Mouse (Mus musculus): ENCODE results near the gene Prcp.
"Not testable (repeated sequence)": the region's sequence is repeated elsewhere in the genome, so short reads cannot be mapped to it uniquely, and the experiment has no call there.

The Prcp gene

DNA sequence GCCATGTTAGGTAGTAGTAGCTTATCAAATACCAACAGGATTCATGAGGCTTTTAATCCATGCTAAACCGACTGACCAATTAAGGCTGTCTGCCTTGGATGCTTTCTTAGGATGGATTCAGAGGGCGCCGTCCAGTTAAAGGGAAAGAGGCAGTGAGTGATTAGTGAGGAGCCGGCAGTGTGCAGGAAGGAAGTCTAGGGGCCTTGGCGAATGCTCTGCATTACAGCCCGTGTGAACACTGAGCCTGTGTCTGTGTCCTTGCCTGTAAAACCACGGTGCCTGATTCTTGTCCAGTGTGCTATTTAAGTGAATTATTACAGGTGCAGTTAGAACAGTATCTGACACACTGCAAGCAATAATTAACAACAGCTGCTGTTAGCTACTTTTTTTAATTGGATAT lies 104.5 kb downstream of the Prcp start:
- not testable (repeated sequence) for DNase-seq (ENCODE audit: low spot score in 2 of 2)

DNA sequence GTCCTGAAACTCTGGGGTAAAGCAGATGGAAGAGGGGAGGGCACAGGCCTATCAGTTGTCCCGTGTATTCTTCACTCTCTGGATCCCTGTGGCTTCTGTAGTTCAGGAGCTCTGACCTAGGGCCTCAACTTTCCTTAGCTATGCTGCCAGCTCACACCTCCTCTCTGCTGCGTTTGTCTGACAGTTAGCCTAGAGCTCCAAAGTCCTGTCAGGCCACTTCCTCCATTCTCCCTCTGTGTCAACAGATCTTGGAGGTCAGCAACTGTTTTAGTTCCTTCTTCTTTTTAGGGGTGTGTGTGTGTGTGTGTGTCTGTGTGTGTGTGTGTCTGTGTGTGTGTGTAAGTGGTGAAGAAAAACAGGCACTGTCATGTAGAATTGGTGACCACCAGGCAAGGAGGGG lies 106.5 kb downstream of the Prcp start:
- no peak for DNase-seq (ENCODE audit: low spot score in 2 of 2)

- DNase-seq (ENCODE audit: low spot score in 2 of 2): peak; percentile 31 to 36
Observed at GRCm38 (mm10) chr7:92981864-92982263, 107.6 kb downstream of the Prcp start.

Measured in right cerebral cortex, postnatal 10 days (tissue).